ENCODE assay signal across 15 mouse cellular contexts in the genomic region with DNA sequence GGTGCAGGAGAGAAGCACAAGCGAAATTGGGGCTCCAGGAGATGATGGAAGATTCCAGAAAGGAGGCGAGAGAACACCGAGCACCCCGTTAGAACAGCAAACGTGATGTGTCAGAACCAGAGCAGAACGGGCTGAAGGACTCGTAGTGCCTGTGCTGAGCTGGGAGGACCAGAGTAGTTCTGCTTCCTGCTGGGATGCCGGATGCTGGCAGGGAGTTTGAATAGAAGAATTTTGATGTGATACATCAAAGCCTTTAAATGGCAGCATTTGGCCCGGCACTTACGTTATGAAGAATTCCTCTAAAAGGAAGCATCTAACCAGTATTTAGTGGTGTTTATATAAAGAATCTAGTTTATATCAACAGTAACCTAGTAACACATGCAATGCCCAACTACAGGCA.
DNase-seq lines count a peak whose midpoint lies in the region; ATAC-seq lines count a peak whose summit lies in the region.
"Had no signal": no experiment of that assay in that cellular context is flagged by ENCODE, and none has a peak within 500 bp of the region (broad histone marks: within the 10 kb centered on the region; RNA-seq: fewer than 3 reads in every experiment).

No protein-coding gene starts in this region.

- DNase-seq in cerebellum, postnatal 10 days, result peak; percentile 14 to 17
- no peak for DNase-seq in cerebellum, adult 18-20 months
- DNase-seq in layer of hippocampus, adult 11-12 months (ENCODE audit: low spot score), result peak; percentile 14
- DNase-seq in layer of hippocampus, adult 9-10 months (ENCODE audit: low spot score), result no peak
- DNase-seq in layer of hippocampus, postnatal 36 days, result peak; percentile 24 to 26
- peak; percentile 18 for DNase-seq in lung, postnatal 14 days
- no peak for DNase-seq in liver
- DNase-seq: adrenal gland, adult 8-10 months; cerebellum, adult 11-12 months; forebrain, postnatal 0 days; heart, postnatal 4 days; kidney, postnatal 25 days; left cerebral cortex, postnatal 4 days had no signal

- ATAC-seq in megakaryocyte, adult 5-6 weeks (ENCODE audit: poor library complexity, severe bottlenecking), result no peak
- ATAC-seq: forebrain, postnatal 0 days; intestine, embryonic 15.5 days had no signal

Comparison
In these comparisons a context has a peak if more than half of its experiments do, and no peak if none do; other contexts are left out.
1. DNase-seq: peak in cerebellum, postnatal 10 days (2 of 2), layer of hippocampus, adult 11-12 months (single experiment), layer of hippocampus, postnatal 36 days (2 of 2) and lung, postnatal 14 days (single experiment); none in cerebellum, adult 18-20 months (0 of 2), layer of hippocampus, adult 9-10 months (single experiment) and liver (single experiment).